Mouse (Mus musculus) gastrocnemius, adult 2 months (tissue): ENCODE data around the gene Apc2. TPM values are rescaled to one million over a fixed set of nuclear protein-coding genes. Genes with fewer than 3 reads are reported as not detected.
"Not testable (repeated sequence)": the region's sequence is repeated elsewhere in the genome, so short reads cannot be mapped to it uniquely, and the experiment has no call there.

Experiments used
- DNase-seq: peaks from one replicate; pipeline ENCODE4 v3.0.0; 2022
- H3K27ac ChIP-seq: fragments of 200-600 bp; 2 replicates; pipeline ENCODE4 v1.8.1; 2022; ENCODE audit warnings: mild to moderate bottlenecking
- H3K4me3 ChIP-seq: fragments of 200-600 bp; 2 replicates; pipeline ENCODE4 v1.8.1; 2022; ENCODE audit warnings: mild to moderate bottlenecking, moderate library complexity
- CTCF ChIP-seq: fragments of 200-600 bp; IDR thresholded peaks from 2 replicates; pipeline ENCODE4 v1.8.1; 2022; ENCODE audit warnings: antibody characterized with exemption, mild to moderate bottlenecking, moderate library complexity
- intact Hi-C: fragments of 180-260 bp; cut with DNase I; formaldehyde crosslinking; loops from one replicate; pipeline ENCODE4 v1.15.1; 2025
- long read RNA-seq, 2 experiments: library from polyadenylated mRNA; stranded (forward); transcript quantifications; one replicate each; pipeline ENCODE4 v2.0.0; 2021
- total RNA-seq, 2 experiments: library from RNA; stranded (reverse); gene quantifications; 2 replicates each; pipeline ENCODE4 v1.2.3; 2021

Gene Apc2
- total RNA-seq = under 1 TPM; 0.20 to 0.77 TPM
- long read RNA-seq, experiment 1 = 0 reads
- long read RNA-seq, experiment 2 = 0 reads

DNA sequence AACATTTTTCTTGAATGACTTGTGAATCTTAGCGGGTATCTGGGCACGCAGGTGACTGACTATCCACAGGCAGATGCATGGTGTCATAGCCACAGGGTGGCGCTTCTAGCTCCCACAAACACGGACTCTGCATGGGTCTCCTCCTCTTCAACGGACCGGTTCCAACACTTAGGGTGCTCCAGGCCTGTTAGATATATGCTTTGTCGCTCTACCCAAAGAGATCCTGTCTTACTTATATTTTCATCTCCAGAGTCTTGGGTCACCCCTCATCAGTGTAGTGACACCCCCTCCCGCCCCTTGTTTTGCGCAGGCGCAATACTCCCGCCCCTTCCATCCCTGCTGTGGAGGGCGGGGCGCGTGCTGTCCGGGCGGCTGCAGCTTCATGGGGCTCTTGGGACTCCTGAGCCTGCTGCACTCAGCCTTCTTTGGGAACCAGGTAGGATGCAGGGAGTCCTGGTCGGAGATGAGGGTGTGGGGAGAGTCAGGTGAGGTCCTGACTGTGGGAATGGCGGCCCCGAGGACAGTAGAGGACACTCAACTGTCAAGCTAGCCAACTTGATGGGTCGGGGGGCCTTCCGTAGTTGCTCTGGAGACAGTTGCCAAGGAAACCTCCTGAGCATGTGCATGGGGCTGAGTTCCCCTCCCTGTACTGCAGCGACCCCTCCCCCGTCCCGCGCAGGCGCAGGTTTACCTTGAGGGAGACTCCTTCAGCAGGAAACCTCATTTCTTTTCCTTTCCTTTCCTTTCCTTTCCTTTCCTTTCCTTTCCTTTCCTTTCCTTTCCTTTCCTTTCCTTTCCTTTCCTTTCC, at the start of gene Apc2:
Gene Apc2 (plus strand): TSS at position 360 of the 808 bp plus-strand sequence.
- intact Hi-C loops = loop anchor here (1.0 to 2.0 kb wide), 2 partner anchors 52 to 79 kb away; partner anchors contain the start of gene Adamtsl5
- TF ChIP-seq CTCF = peak; percentile 83
- peak; percentile 81 for DNase-seq
- Histone ChIP-seq H3K27ac (peak within 1 kb of the TSS; percentile 62), H3K4me3 (peak within 1 kb of the TSS; percentile 71)

DNA sequence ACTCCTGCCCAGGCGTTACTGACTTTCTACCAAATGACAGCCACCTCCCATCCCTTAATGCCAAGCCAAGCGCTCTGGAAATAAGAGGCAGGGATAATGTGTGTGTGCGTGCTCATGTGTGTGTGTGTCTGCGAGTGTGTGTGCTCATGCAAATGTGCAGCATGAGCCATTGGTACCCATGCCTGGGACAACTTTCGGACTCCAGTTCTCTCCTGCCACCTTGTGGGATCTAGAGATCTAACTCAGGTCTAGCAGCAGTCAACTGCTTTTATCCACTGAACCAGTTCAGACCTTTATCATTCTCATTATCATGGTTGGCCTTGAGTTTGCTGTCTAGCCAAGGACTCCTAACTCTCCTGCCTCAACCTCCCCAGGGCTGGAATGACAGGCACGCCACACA, 47.9 kb upstream of the Apc2 start:
- H3K4me3 ChIP-seq = no peak overlapping the region
- no peak for DNase-seq
- H3K27ac ChIP-seq = no peak overlapping the region
- peak; percentile 28; the same call in 1 of the 2 replicates for TF ChIP-seq CTCF
- intact Hi-C loops = no loop called here

DNA sequence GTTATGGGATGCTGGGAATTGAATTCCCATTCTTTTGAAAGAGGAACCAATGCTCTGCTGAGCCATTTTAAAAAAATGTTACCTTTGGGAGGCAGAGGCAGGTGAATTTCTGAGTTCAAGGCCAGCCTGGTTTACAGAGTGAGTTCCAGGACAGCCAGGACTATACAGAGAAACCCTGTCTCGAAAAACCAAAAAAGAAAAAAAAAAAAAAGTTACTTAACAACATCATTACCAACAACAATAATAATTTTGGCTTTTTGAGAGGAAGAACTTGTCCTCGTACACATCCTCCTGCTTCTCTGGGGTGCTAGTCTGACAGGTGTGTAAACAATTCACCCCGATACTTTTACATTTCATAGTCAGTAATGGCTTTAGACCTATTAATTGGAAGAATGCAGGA, 47.3 kb upstream of the Apc2 start:
- Histone ChIP-seq H3K27ac (peak overlapping the region; percentile 100), H3K4me3 (peak overlapping the region; percentile 91)
- intact Hi-C loops = not testable (repeated sequence)

DNA sequence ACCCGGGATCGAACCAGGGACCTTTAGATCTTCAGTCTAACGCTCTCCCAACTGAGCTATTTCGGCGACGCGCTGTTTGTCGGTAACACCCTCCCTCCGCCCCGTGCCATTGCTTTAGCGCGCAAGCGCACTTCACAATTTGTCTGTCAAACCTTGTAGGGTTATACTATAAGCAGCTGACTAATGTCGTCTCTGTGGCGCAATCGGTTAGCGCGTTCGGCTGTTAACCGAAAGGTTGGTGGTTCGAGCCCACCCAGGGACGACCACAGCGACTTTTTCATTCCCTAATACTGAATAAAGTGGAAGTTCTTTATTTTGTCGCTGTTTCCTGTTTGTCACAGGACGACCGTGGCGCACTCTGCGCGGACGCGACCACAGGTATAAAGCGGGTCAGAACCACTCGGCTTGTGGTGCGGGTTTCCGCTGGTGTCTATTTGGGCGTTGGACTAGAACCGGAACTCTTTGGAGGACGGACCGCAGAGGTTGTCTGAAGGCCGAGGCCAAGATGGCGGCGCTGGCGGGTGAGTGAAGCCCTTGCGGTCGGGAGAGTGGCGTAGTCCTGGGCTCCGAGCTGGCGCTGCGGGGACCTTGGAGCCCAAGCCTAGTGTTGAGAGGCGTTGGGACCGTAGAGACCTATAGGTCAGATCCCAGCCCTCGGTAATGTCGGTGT, 46.7 kb upstream of the Apc2 start, which contains the start of gene Ndufs7:
Gene Ndufs7 (plus strand): TSS at position 151 of the 670 bp plus-strand sequence.
- intact Hi-C loops = no loop called here
- DNase-seq = peak; percentile 92
- Histone ChIP-seq H3K4me3 (peak within 1 kb of the TSS; percentile 91), H3K27ac (peak within 1 kb of the TSS; percentile 100)
- no peak; the same call in 1 of the 2 replicates for TF ChIP-seq CTCF

More for the DNA sequence above, 47.3 kb upstream of the Apc2 start:
- DNase-seq = not testable (repeated sequence)

DNA sequence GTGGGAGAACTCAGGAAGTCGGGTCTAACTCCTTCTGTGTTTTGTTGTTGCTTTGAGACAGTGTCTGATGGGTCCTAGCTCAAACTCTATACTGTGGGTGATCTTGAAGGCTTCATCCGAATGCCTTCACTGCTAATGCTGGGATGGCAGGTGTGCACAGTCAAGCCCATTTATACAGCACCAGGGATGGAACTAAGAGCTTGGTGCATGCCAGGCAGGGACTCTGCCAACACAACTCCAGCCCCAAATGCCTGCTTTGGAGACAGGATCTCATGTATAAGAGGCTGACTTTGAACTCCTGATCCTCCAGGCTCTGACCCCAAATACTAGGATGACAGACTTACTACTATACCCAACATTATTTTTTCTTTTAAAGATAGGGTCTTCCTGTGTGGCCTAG, 45.7 kb upstream of the Apc2 start:
- intact Hi-C loops = no loop called here
- H3K4me3 ChIP-seq = peak overlapping the region; percentile 91
- no peak for TF ChIP-seq CTCF
- DNase-seq = no peak
- peak overlapping the region; percentile 100 for H3K27ac ChIP-seq

DNA sequence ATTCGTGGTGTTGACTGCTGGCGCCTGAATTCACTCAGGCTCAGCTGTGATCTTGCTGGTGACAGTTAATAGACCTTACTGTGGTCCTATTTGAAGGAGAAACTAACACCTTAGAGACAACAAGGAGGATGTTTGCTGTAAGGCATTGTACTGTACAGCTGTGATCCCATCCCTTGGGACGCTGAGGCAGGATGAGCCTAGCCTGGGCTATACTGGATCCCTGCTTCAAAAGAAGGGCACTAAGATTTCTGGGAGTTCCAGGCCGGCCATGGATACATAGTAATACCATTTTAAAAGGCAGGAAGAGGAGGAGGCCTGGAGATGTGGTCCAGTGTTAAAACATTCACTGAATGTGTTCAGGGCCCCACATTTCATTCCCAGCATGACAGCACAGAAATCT, 45.2 kb upstream of the Apc2 start:
- DNase-seq = no peak
- intact Hi-C loops = no loop called here
- Histone ChIP-seq H3K27ac (peak overlapping the region; percentile 100), H3K4me3 (peak overlapping the region; percentile 91)
- no peak for TF ChIP-seq CTCF

DNA sequence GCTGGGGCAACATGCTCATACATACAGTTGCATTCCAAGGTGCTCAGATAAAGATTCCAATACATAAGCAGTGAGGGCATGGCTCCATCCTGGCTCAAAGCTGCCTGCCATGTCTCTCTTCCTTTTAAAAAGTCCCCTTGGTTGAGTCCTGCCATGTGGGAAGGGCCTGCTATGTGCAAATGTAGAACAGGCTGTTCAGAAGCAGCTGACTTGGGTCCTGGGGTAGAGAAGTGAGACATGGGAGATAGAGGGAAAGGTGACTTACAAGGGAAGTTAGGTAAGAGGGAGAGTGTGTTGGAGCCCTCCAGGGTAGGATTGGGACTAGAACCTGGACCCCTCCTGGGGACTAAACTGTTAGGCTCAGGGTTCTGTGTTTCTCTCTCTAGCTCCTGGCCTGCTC, 43.8 kb upstream of the Apc2 start:
- DNase-seq = no peak
- TF ChIP-seq CTCF = no peak
- intact Hi-C loops = no loop called here
- Histone ChIP-seq H3K4me3 (peak overlapping the region; percentile 91), H3K27ac (peak overlapping the region; percentile 100)

DNA sequence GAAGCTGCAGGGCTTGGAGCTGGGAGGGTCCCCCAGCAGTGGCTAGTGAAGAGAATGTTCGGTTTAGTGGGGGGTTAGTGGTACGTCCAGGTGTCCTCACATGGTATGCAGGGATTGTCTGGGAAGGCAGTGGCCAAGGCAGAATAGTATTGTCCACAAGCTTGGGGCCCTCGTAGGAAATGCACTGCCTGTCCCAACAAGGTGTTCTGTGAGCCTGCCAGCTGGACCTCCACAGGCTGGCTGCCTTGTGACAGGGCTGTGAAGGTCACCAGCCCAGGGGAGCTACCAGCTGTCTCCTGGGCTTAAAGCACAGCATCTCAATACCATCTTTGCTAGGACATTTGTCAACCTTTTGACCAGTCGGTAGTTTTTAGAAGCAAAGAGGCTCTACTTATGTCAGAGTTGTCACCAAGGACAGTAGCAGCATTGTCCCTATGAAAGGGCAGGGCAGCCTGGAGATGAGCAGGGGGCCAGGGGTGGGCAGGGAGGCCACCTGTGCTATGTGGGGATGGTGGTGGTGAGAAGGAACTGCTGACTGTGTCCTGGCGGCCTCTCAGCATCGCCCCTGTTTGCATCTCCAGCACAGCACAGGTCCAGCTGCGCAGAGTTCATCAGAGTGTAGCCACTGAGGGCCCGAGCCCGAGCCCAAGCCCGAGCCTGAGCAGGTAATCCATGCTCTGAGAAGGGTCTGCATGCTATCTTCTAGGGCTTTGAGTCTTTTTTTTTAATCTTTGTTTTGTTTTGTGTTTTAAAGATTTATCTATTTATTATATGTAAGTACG, 43.1 kb upstream of the Apc2 start:
- peak overlapping the region; percentile 91 for H3K4me3 ChIP-seq
- peak overlapping the region; percentile 100 for H3K27ac ChIP-seq
- DNase-seq = peak; percentile 77
- intact Hi-C loops = no loop called here
- TF ChIP-seq CTCF = no peak

DNA sequence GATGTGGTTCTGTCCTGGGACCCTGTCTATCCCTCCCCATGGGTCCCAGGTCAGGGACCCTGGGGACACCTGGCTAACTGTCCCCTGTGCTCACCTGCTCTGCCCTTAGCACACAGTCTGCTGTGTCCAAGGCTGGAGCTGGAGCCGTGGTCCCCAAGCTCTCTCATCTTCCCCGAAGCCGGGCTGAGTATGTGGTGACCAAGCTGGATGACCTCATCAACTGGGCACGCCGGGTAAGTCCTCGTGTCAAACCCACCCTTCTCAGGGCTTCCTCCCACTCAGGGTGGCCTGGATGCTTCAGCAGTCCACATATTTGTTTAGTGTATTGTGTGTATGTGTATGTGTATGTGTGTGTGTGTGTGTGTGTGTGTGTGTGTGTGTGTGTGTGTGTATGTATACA, 42.2 kb upstream of the Apc2 start:
- no peak for TF ChIP-seq CTCF
- peak overlapping the region; percentile 100 for H3K27ac ChIP-seq
- H3K4me3 ChIP-seq = peak overlapping the region; percentile 91
- intact Hi-C loops = no loop called here
- DNase-seq = no peak

DNA sequence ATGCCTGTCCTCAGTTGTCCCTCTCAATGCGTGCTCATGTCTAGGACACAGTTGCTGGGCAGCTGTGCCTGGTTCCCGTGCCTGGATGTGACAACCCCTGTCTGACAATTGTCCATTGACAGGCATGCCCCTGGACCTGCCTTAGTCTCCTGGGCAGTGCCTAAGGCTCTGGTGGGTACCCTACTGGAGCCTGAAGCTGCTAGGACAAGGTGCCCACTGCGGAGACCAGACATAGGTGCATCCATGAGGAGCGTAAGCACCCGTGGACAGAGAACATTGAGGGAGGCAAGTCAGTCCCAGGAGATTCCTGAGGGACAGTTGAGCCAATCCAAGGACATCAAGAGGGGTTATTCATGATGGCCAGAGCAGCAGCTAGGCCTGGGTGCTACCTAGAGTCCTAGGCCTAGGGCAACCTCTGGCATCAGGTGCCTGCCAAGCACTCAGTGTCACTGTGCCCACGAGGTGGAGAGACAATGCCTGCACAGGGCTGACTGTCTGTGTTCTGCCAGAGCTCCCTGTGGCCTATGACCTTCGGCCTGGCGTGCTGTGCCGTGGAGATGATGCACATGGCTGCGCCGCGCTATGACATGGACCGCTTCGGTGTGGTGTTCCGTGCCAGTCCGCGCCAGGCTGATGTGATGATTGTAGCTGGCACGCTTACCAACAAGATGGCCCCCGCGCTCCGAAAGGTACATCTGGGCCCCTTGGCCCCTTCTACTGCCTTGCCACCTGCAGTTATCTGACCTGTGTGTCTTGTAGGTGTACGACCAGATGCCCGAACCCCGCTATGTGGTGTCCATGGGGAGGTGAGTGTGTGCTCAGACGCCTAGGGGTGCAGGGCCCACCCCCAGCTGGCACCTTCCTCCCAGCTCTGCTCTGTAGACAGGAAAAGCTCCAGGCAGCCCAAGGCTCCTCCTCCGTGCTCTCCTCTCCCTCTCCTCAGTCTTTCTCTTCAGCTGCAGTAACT, 41.2 kb upstream of the Apc2 start:
- no peak overlapping the region; the same call in 1 of the 2 replicates for H3K27ac ChIP-seq
- intact Hi-C loops = no loop called here
- H3K4me3 ChIP-seq = no peak overlapping the region
- TF ChIP-seq CTCF = no peak
- DNase-seq = no peak

DNA sequence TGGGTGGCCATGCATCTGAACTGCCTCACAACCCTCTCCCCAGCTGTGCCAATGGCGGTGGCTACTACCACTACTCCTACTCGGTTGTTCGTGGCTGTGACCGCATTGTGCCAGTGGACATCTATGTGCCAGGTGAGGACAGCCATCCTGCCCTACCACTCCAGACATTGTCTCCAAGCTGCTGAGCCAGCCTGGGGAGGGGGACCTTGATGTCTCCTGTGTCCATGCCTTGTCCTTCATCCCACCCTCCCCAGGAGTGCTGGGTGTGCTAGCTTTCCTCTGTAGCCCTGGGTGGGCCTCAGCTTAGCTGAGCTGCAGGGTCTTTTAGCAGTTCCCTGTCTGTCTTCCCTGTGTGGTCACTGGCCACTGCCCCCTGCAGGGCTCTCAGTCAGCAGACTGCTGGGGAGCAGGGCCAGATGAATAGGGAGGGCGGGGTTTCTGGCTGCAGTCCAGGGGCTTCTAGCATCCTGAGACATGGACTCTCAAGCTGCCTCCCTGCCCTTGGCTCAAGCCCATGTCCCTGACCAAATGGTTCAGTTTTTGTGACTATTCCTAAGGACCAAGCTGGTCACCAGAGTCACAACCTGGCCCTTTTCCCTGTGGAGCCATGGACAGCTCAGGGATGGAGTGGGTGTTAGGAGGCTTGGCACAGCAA, 39.8 kb upstream of the Apc2 start:
- H3K4me3 ChIP-seq = no peak overlapping the region
- H3K27ac ChIP-seq = peak overlapping the region; percentile 21; the same call in 1 of the 2 replicates
- intact Hi-C loops = no loop called here
- TF ChIP-seq CTCF = peak; percentile 9; the same call in 1 of the 2 replicates
- peak; percentile 65 for DNase-seq
